Mouse (Mus musculus): Measurements from ENCODE around the gene Esr1. TPM values are rescaled to one million over a fixed set of nuclear protein-coding genes. Genes with fewer than 3 reads are reported as not detected.

The Esr1 gene
- polyA plus RNA-seq, 1 experiment from 2014 or later = 0.26 TPM

GRCm38 (mm10) chr10:4881391-4881790 lies 270.0 kb downstream of the Esr1 start:
- Histone ChIP-seq H3K4me1 (no peaks in the 10 kb centered on the region), H3K27ac (no peak overlapping the region), H3K27me3 (no peaks in the 10 kb centered on the region), H3K36me3 (no peaks in the 10 kb centered on the region), H3K4me3 (no peak overlapping the region), H3K9me3 (no peaks in the 10 kb centered on the region), H3K9ac (no peak overlapping the region), H3K4me2 (no peak overlapping the region)
- ATAC-seq (ENCODE audit: borderline replicate concordance, extremely low read depth, low FRiP score, low TSS enrichment) = no peak
- 60% methylated on average over 1 of the region's 1 CpGs for WGBS

GRCm38 (mm10) chr10:4885506-4885905 lies 274.1 kb downstream of the Esr1 start:
- Histone ChIP-seq H3K9me3 (no peaks in the 10 kb centered on the region), H3K4me3 (no peak overlapping the region), H3K36me3 (no peaks in the 10 kb centered on the region), H3K4me1 (no peaks in the 10 kb centered on the region), H3K27ac (no peak overlapping the region), H3K9ac (no peak overlapping the region), H3K27me3 (no peaks in the 10 kb centered on the region), H3K4me2 (no peak overlapping the region)
- ATAC-seq (ENCODE audit: borderline replicate concordance, extremely low read depth, low FRiP score, low TSS enrichment) = peak; percentile 23; the same call in 1 of the 2 replicates
- WGBS = 42% methylated on average over 3 of the region's 3 CpGs

- H3K27me3 ChIP-seq = no peaks in the 10 kb centered on the region
- no peaks in the 10 kb centered on the region for H3K36me3 ChIP-seq
- no peaks in the 10 kb centered on the region for H3K4me1 ChIP-seq
- 63% methylated on average over 8 of the region's 8 CpGs for WGBS
- H3K9ac ChIP-seq = no peak overlapping the region
- ATAC-seq (ENCODE audit: borderline replicate concordance, extremely low read depth, low FRiP score, low TSS enrichment) = no peak
- H3K27ac ChIP-seq = no peak overlapping the region
- no peaks in the 10 kb centered on the region for H3K9me3 ChIP-seq
- H3K4me3 ChIP-seq = no peak overlapping the region
- no peak overlapping the region for H3K4me2 ChIP-seq
Measured at GRCm38 (mm10) chr10:4885961-4886360, 274.6 kb downstream of the Esr1 start.

GRCm38 (mm10) chr10:4893475-4893874 lies 282.1 kb downstream of the Esr1 start:
- no peaks in the 10 kb centered on the region for H3K9me3 ChIP-seq
- no peaks in the 10 kb centered on the region for H3K4me1 ChIP-seq
- no peak overlapping the region for H3K4me2 ChIP-seq
- H3K9ac ChIP-seq = no peak overlapping the region
- no peak overlapping the region for H3K27ac ChIP-seq
- WGBS = 34% methylated on average over 1 of the region's 1 CpGs
- ATAC-seq (ENCODE audit: borderline replicate concordance, extremely low read depth, low FRiP score, low TSS enrichment) = no peak
- H3K27me3 ChIP-seq = no peaks in the 10 kb centered on the region
- H3K36me3 ChIP-seq = no peaks in the 10 kb centered on the region
- no peak overlapping the region for H3K4me3 ChIP-seq

- H3K4me1 ChIP-seq = no peaks in the 10 kb centered on the region
- no peaks in the 10 kb centered on the region for H3K36me3 ChIP-seq
- 66% methylated on average over 4 of the region's 4 CpGs for WGBS
- no peak for ATAC-seq (ENCODE audit: borderline replicate concordance, extremely low read depth, low FRiP score, low TSS enrichment)
- no peak overlapping the region for H3K27ac ChIP-seq
- no peak overlapping the region for H3K9ac ChIP-seq
- H3K27me3 ChIP-seq = no peaks in the 10 kb centered on the region
- no peak overlapping the region for H3K4me3 ChIP-seq
- H3K4me2 ChIP-seq = no peak overlapping the region
- no peaks in the 10 kb centered on the region for H3K9me3 ChIP-seq
Measured at GRCm38 (mm10) chr10:4897789-4898188, 286.4 kb downstream of the Esr1 start.

GRCm38 (mm10) chr10:4900324-4900723 lies 288.9 kb downstream of the Esr1 start:
- ATAC-seq (ENCODE audit: borderline replicate concordance, extremely low read depth, low FRiP score, low TSS enrichment) = no peak
- no peaks in the 10 kb centered on the region for H3K9me3 ChIP-seq
- H3K4me1 ChIP-seq = no peaks in the 10 kb centered on the region
- 74% methylated on average over 7 of the region's 7 CpGs for WGBS
- no peak overlapping the region for H3K4me3 ChIP-seq
- no peaks in the 10 kb centered on the region for H3K27me3 ChIP-seq
- no peak overlapping the region for H3K27ac ChIP-seq
- H3K36me3 ChIP-seq = no peaks in the 10 kb centered on the region
- H3K9ac ChIP-seq = no peak overlapping the region
- H3K4me2 ChIP-seq = no peak overlapping the region

GRCm38 (mm10) chr10:4909271-4909670 lies 297.9 kb downstream of the Esr1 start:
- no peak overlapping the region for H3K9ac ChIP-seq
- WGBS = 77% methylated on average over 2 of the region's 2 CpGs
- no peaks in the 10 kb centered on the region for H3K9me3 ChIP-seq
- no peaks in the 10 kb centered on the region for H3K4me1 ChIP-seq
- H3K4me3 ChIP-seq = no peak overlapping the region
- ATAC-seq (ENCODE audit: borderline replicate concordance, extremely low read depth, low FRiP score, low TSS enrichment) = no peak
- H3K4me2 ChIP-seq = no peak overlapping the region
- no peaks in the 10 kb centered on the region for H3K36me3 ChIP-seq
- H3K27ac ChIP-seq = no peak overlapping the region
- no peaks in the 10 kb centered on the region for H3K27me3 ChIP-seq

- ATAC-seq (ENCODE audit: borderline replicate concordance, extremely low read depth, low FRiP score, low TSS enrichment) = no peak
Measured at GRCm38 (mm10) chr10:4910451-4910850, 299.1 kb downstream of the Esr1 start.

GRCm38 (mm10) chr10:4919046-4919445 lies 307.7 kb downstream of the Esr1 start:
- Histone ChIP-seq H3K27me3 (no peaks in the 10 kb centered on the region), H3K27ac (no peak overlapping the region), H3K36me3 (no peaks in the 10 kb centered on the region), H3K9ac (no peak overlapping the region), H3K9me3 (no peaks in the 10 kb centered on the region), H3K4me3 (no peak overlapping the region), H3K4me2 (no peak overlapping the region), H3K4me1 (no peaks in the 10 kb centered on the region)
- no peak for ATAC-seq (ENCODE audit: borderline replicate concordance, extremely low read depth, low FRiP score, low TSS enrichment)
- WGBS = 80% methylated on average over 4 of the region's 4 CpGs

More at GRCm38 (mm10) chr10:4910451-4910850, 299.1 kb downstream of the Esr1 start:
- Histone ChIP-seq H3K27me3 (no peaks in the 10 kb centered on the region), H3K27ac (no peak overlapping the region), H3K4me3 (no peak overlapping the region), H3K9me3 (no peaks in the 10 kb centered on the region), H3K4me1 (no peaks in the 10 kb centered on the region), H3K9ac (no peak overlapping the region), H3K4me2 (no peak overlapping the region), H3K36me3 (no peaks in the 10 kb centered on the region)
- WGBS = 70% methylated on average over 4 of the region's 4 CpGs

- H3K27ac ChIP-seq = no peak overlapping the region
- H3K4me2 ChIP-seq = no peak overlapping the region
- H3K9me3 ChIP-seq = no peaks in the 10 kb centered on the region
- H3K4me1 ChIP-seq = no peaks in the 10 kb centered on the region
- H3K27me3 ChIP-seq = no peaks in the 10 kb centered on the region
- WGBS = 61% methylated on average over 2 of the region's 2 CpGs
- H3K4me3 ChIP-seq = no peak overlapping the region
- no peak for ATAC-seq (ENCODE audit: borderline replicate concordance, extremely low read depth, low FRiP score, low TSS enrichment)
- no peaks in the 10 kb centered on the region for H3K36me3 ChIP-seq
- no peak overlapping the region for H3K9ac ChIP-seq
Measured at GRCm38 (mm10) chr10:4923616-4924015, 312.2 kb downstream of the Esr1 start.

- no peaks in the 10 kb centered on the region for H3K27me3 ChIP-seq
- 77% methylated on average over 2 of the region's 2 CpGs for WGBS
Measured at GRCm38 (mm10) chr10:4924391-4924790, 313.0 kb downstream of the Esr1 start.

GRCm38 (mm10) chr10:4943148-4943547 lies 331.8 kb downstream of the Esr1 start:
- Histone ChIP-seq H3K36me3 (no peaks in the 10 kb centered on the region), H3K9ac (no peak overlapping the region), H3K27ac (no peak overlapping the region), H3K4me3 (no peak overlapping the region), H3K4me1 (no peaks in the 10 kb centered on the region), H3K4me2 (no peak overlapping the region), H3K9me3 (no peaks in the 10 kb centered on the region), H3K27me3 (no peaks in the 10 kb centered on the region)
- 75% methylated on average over 5 of the region's 5 CpGs for WGBS
- no peak for ATAC-seq (ENCODE audit: borderline replicate concordance, extremely low read depth, low FRiP score, low TSS enrichment)

More at GRCm38 (mm10) chr10:4924391-4924790, 313.0 kb downstream of the Esr1 start:
- Histone ChIP-seq H3K9me3 (no peaks in the 10 kb centered on the region), H3K4me2 (no peak overlapping the region), H3K27ac (no peak overlapping the region), H3K4me3 (no peak overlapping the region), H3K36me3 (no peaks in the 10 kb centered on the region), H3K9ac (no peak overlapping the region), H3K4me1 (no peaks in the 10 kb centered on the region)
- ATAC-seq (ENCODE audit: borderline replicate concordance, extremely low read depth, low FRiP score, low TSS enrichment) = no peak

GRCm38 (mm10) chr10:4944725-4945124 lies 333.3 kb downstream of the Esr1 start:
- no peak for ATAC-seq (ENCODE audit: borderline replicate concordance, extremely low read depth, low FRiP score, low TSS enrichment)
- WGBS = 76% methylated on average over 2 of the region's 2 CpGs

More at GRCm38 (mm10) chr10:4944725-4945124, 333.3 kb downstream of the Esr1 start:
- H3K9me3 ChIP-seq = no peaks in the 10 kb centered on the region
- H3K4me3 ChIP-seq = no peak overlapping the region
- no peaks in the 10 kb centered on the region for H3K4me1 ChIP-seq
- H3K27me3 ChIP-seq = no peaks in the 10 kb centered on the region
- no peaks in the 10 kb centered on the region for H3K36me3 ChIP-seq
- H3K4me2 ChIP-seq = no peak overlapping the region
- no peak overlapping the region for H3K27ac ChIP-seq
- no peak overlapping the region for H3K9ac ChIP-seq

Data from lung, embryonic 15.5 days (tissue).